Mouse (Mus musculus): ENCODE data around the gene Akr1b8. TPM values are rescaled to one million over a fixed set of nuclear protein-coding genes. Genes with fewer than 3 reads are reported as not detected.
A peak's percentile ranks its signal among the peaks of the same experiment; 100 is the strongest.
"Not testable (repeated sequence)": the region's sequence is repeated elsewhere in the genome, so short reads cannot be mapped to it uniquely, and the experiment has no call there.

Akr1b8 gene
- polyA plus RNA-seq, 1 experiment from 2014 or later: 17.9 TPM

- Histone ChIP-seq H3K4me1 (peaks cover 8% of the 10 kb centered on the region; the same call in 1 of the 2 replicates), H3K36me3 (no peaks in the 10 kb centered on the region), H3K27ac (no peak overlapping the region), H3K4me3 (no peak overlapping the region), H3K9me3 (no peaks in the 10 kb centered on the region), H3K27me3 (no peaks in the 10 kb centered on the region), H3K4me2 (replicated peaks) (no peak overlapping the region), H3K9ac (no peak overlapping the region)
- ATAC-seq (ENCODE audit: insufficient number of reproducible peaks, insufficient read depth, low FRiP score, low TSS enrichment): no peak
- 92% methylated on average over 3 of the region's 3 CpGs for WGBS
Observed at GRCm38 (mm10) chr6:34352401-34352800, 1.5 kb upstream of the Akr1b8 start.

GRCm38 (mm10) chr6:34354354-34355348 lies 732 bp downstream of the Akr1b8 start:
- ATAC-seq (ENCODE audit: insufficient number of reproducible peaks, insufficient read depth, low FRiP score, low TSS enrichment): no peak
- peak overlapping the region; percentile 45 for H3K4me2 ChIP-seq (replicated peaks)
- H3K27me3 ChIP-seq: no peaks in the 10 kb centered on the region
- 0 out of 2 replicates have a peak overlapping the region, but pooled peaks have one; percentile 18 for H3K27ac ChIP-seq
- H3K9ac ChIP-seq: no peak overlapping the region
- WGBS: 67% methylated on average over 8 of the region's 8 CpGs
- H3K4me3 ChIP-seq: peak overlapping the region; percentile 23
- no peaks in the 10 kb centered on the region for H3K9me3 ChIP-seq
- H3K4me1 ChIP-seq: peaks cover 8% of the 10 kb centered on the region; the same call in 1 of the 2 replicates
- no peaks in the 10 kb centered on the region for H3K36me3 ChIP-seq

DNA sequence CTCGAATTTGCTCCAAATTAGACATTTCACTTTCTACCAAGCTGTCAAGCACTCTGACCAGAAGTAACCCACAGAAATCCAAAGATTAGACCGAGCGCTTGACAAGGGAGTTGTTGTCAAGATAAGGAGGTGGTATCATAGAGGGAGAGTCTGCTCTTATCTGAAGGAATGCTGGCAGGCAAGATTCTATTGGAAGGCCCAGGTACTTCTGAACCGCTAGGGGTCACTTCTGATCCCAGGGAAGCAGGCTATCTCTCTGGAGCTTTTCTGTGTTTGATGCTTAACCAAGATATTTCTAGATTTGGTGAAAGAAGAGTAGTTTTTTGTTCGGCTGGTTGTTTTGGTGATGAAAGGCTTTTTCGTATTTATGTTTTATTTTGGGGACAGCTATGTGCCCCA lies 1.4 kb downstream of the Akr1b8 start:
- WGBS: 74% methylated on average over 6 of the region's 6 CpGs
- ATAC-seq (ENCODE audit: insufficient number of reproducible peaks, insufficient read depth, low FRiP score, low TSS enrichment): no peak

GRCm38 (mm10) chr6:34355841-34356240 lies 1.9 kb downstream of the Akr1b8 start:
- H3K4me1 ChIP-seq: peaks cover 8% of the 10 kb centered on the region; the same call in 1 of the 2 replicates
- 78% methylated on average over 9 of the region's 9 CpGs for WGBS
- no peaks in the 10 kb centered on the region for H3K36me3 ChIP-seq
- H3K27ac ChIP-seq: no peak overlapping the region
- no peak for ATAC-seq (ENCODE audit: insufficient number of reproducible peaks, insufficient read depth, low FRiP score, low TSS enrichment)
- H3K9me3 ChIP-seq: no peaks in the 10 kb centered on the region
- H3K9ac ChIP-seq: no peak overlapping the region
- H3K4me3 ChIP-seq: no peak overlapping the region
- H3K4me2 ChIP-seq (replicated peaks): no peak overlapping the region
- no peaks in the 10 kb centered on the region for H3K27me3 ChIP-seq

More for the DNA sequence above, 1.4 kb downstream of the Akr1b8 start:
- Histone ChIP-seq H3K27me3 (no peaks in the 10 kb centered on the region), H3K9me3 (no peaks in the 10 kb centered on the region), H3K36me3 (no peaks in the 10 kb centered on the region), H3K4me2 (replicated peaks) (no peak overlapping the region), H3K4me3 (no peak overlapping the region), H3K4me1 (peaks cover 8% of the 10 kb centered on the region; the same call in 1 of the 2 replicates), H3K27ac (no peak overlapping the region), H3K9ac (no peak overlapping the region)

GRCm38 (mm10) chr6:34364217-34365136 lies 10.6 kb downstream of the Akr1b8 start:
- Histone ChIP-seq H3K9ac (no peak overlapping the region), H3K27ac (no peak overlapping the region), H3K4me1 (no peaks in the 10 kb centered on the region), H3K36me3 (no peaks in the 10 kb centered on the region), H3K4me3 (no peak overlapping the region), H3K27me3 (no peaks in the 10 kb centered on the region), H3K4me2 (replicated peaks) (no peak overlapping the region), H3K9me3 (no peaks in the 10 kb centered on the region)
- 76% methylated on average over 12 of the region's 12 CpGs for WGBS
- no peak for ATAC-seq (ENCODE audit: insufficient number of reproducible peaks, insufficient read depth, low FRiP score, low TSS enrichment)

- no peaks in the 10 kb centered on the region for H3K4me1 ChIP-seq
- H3K4me2 ChIP-seq (replicated peaks): no peak overlapping the region
- H3K9me3 ChIP-seq: no peaks in the 10 kb centered on the region
- no peaks in the 10 kb centered on the region for H3K36me3 ChIP-seq
- WGBS: 71% methylated on average over 9 of the region's 9 CpGs
- no peak overlapping the region for H3K9ac ChIP-seq
- no peaks in the 10 kb centered on the region for H3K27me3 ChIP-seq
- no peak for ATAC-seq (ENCODE audit: insufficient number of reproducible peaks, insufficient read depth, low FRiP score, low TSS enrichment)
- no peak overlapping the region for H3K4me3 ChIP-seq
- no peak overlapping the region for H3K27ac ChIP-seq
Observed at GRCm38 (mm10) chr6:34367998-34368397, 14.1 kb downstream of the Akr1b8 start.

DNA sequence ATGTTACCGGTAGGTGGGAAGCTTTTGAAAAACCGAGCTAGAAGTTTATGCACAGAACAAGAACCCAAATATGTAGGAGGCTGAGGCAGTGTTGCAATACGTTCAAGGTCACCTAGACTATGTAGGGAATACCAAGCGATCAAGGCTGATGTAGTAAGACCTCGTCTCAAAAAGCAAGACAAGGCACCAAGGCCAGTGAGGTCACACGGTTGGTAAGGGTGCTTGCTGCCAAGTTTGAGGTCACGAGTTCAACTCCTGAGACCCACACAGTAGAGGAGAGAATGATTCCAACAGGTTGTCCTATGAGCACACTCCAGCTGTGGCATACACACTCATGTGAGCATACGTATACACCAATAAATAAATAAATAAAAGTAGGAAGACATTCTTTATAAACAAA lies 16.2 kb downstream of the Akr1b8 start:
- no peaks in the 10 kb centered on the region for H3K9me3 ChIP-seq
- no peaks in the 10 kb centered on the region for H3K4me1 ChIP-seq
- H3K9ac ChIP-seq: no peak overlapping the region
- no peak overlapping the region for H3K27ac ChIP-seq
- ATAC-seq (ENCODE audit: insufficient number of reproducible peaks, insufficient read depth, low FRiP score, low TSS enrichment): no peak
- no peaks in the 10 kb centered on the region for H3K27me3 ChIP-seq
- no peaks in the 10 kb centered on the region for H3K36me3 ChIP-seq
- no peak overlapping the region for H3K4me2 ChIP-seq (replicated peaks)
- H3K4me3 ChIP-seq: no peak overlapping the region
- 85% methylated on average over 8 of the region's 8 CpGs for WGBS

DNA sequence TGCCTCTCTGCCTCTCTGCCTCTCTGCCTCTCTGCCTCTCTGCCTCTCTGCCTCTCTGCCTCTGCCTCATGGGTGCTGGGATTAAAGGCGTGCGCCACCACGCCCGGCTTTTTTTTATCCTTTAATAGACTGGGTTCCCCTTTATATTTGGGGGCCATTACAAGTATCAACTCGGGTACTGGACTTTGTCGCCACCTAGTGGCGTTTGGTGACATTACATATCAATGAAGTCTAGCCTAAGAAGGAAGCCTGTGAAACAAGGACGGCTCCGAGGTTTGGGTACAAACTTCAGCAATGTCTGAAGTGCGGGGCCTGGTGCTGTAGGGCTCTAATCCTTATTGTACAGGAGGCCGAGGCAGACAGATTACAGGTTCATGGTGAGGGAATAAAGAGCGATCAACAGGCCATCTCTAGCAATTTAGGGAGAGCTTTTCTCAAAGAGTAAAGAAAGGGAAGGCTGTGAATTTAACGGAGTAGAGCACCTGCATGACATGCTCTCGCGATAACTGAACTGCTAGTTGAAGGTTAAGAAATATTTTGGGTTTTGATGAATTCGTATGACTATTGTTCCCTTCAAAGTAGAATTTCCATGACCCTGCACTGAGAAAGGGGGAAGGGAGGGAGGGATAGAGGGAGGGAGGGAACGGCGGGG lies 17.9 kb downstream of the Akr1b8 start:
- H3K4me1 ChIP-seq: no peaks in the 10 kb centered on the region
- ATAC-seq (ENCODE audit: insufficient number of reproducible peaks, insufficient read depth, low FRiP score, low TSS enrichment): no peak
- no peaks in the 10 kb centered on the region for H3K36me3 ChIP-seq
- no peaks in the 10 kb centered on the region for H3K9me3 ChIP-seq
- H3K27ac ChIP-seq: no peak overlapping the region
- no peak overlapping the region for H3K9ac ChIP-seq
- WGBS: 25% methylated on average over 18 of the region's 18 CpGs
- no peak overlapping the region; the same call in 1 of the 2 replicates for H3K4me2 ChIP-seq (replicated peaks)
- no peaks in the 10 kb centered on the region for H3K27me3 ChIP-seq
- no peak overlapping the region for H3K4me3 ChIP-seq

GRCm38 (mm10) chr6:34373841-34374240 lies 19.9 kb downstream of the Akr1b8 start:
- no peaks in the 10 kb centered on the region for H3K36me3 ChIP-seq
- no peaks in the 10 kb centered on the region for H3K4me1 ChIP-seq
- no peak overlapping the region for H3K4me2 ChIP-seq (replicated peaks)
- ATAC-seq (ENCODE audit: insufficient number of reproducible peaks, insufficient read depth, low FRiP score, low TSS enrichment): no peak
- no peaks in the 10 kb centered on the region for H3K27me3 ChIP-seq
- no peak overlapping the region for H3K27ac ChIP-seq
- H3K9ac ChIP-seq: no peak overlapping the region
- 84% methylated on average over 7 of the region's 7 CpGs for WGBS
- no peaks in the 10 kb centered on the region for H3K9me3 ChIP-seq
- H3K4me3 ChIP-seq: no peak overlapping the region

DNA sequence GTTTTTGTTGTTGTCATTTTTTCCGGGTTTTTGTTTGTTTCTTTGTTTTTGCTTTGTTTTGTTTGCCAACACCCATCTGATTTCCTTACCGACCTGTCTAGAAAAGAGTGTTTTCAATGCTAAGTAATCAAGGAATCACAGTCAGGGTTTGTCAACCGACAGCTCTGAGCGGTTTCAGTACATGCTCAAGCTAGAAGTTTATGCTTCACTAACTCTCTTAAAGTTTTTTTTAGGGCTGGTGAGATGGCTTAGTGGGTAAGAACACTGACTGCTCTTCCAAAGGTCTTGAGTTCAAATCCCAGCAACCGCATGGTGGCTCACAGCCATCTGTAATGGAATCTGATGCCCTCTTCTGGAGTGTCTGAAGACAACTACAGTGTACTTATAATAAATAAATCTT lies 22.0 kb downstream of the Akr1b8 start:
- not testable (repeated sequence) for H3K4me2 ChIP-seq (replicated peaks); H3K4me1 ChIP-seq; H3K9ac ChIP-seq; H3K36me3 ChIP-seq; H3K9me3 ChIP-seq; H3K27me3 ChIP-seq; ATAC-seq (ENCODE audit: insufficient number of reproducible peaks, insufficient read depth, low FRiP score, low TSS enrichment); H3K27ac ChIP-seq; H3K4me3 ChIP-seq
- 84% methylated on average over 5 of the region's 5 CpGs for WGBS

DNA sequence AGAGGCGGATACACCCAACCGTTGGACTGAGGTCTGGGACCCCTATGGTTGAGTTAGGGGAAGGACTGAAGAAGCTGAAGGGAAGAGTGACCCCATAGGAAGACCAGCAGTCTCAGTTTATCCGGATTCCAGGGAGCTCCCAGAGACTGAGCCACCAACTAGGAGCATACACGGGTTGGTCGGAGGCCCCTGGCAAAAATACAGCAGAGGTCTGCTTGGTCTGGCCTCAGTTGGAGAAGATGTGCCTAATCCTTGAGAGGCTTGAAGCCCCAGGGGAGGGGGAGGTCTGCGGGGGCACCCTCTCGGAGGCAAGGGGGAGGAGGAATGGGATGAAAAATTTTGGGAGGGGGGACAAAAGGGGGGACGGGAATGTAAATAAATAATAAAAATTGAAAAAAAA lies 29.5 kb downstream of the Akr1b8 start:
- WGBS: 40% methylated on average over 8 of the region's 8 CpGs

More for the DNA sequence above, 29.5 kb downstream of the Akr1b8 start:
- no peak overlapping the region for H3K9ac ChIP-seq
- H3K36me3 ChIP-seq: no peaks in the 10 kb centered on the region
- ATAC-seq (ENCODE audit: insufficient number of reproducible peaks, insufficient read depth, low FRiP score, low TSS enrichment): no peak
- no peak overlapping the region for H3K4me3 ChIP-seq
- H3K4me2 ChIP-seq (replicated peaks): peak overlapping the region; percentile 66; the same call in 1 of the 2 replicates
- H3K27ac ChIP-seq: no peak overlapping the region
- peaks cover 4% of the 10 kb centered on the region; the same call in 1 of the 2 replicates for H3K4me1 ChIP-seq
- H3K27me3 ChIP-seq: no peaks in the 10 kb centered on the region
- no peaks in the 10 kb centered on the region for H3K9me3 ChIP-seq
